Mouse (Mus musculus) CH12.LX (cell line): ENCODE measurements around the gene Gm4881. TPM values are rescaled to one million over a fixed set of nuclear protein-coding genes. Genes with fewer than 3 reads are reported as not detected.

Experiments
- DNase-seq: peaks from one replicate; pipeline ENCODE4 v3.0.0-alpha.2; 2013; ENCODE audit errors: extremely low read depth
- H3K27ac ChIP-seq: 2 replicates; pipeline ENCODE4 v1.5.1; 2012; ENCODE audit warnings: low read depth, mild to moderate bottlenecking, control low read depth, moderate library complexity; ENCODE audit not compliant: insufficient read depth
- H3K27me3 ChIP-seq: replicated peaks from 2 replicates; pipeline ENCODE3; 2012; ENCODE audit warnings: inconsistent platforms
- H3K36me3 ChIP-seq, 2 experiments: replicated peaks in 1 of 2; 2 replicates each; pipeline versions ENCODE3 to v1.6.1; 2012; ENCODE audit warnings: inconsistent platforms in 1 of 2, low read length in 1 of 2, mild to moderate bottlenecking in 1 of 2, mixed read lengths in 1 of 2, moderate library complexity in 1 of 2; ENCODE audit not compliant: control insufficient read depth in 1 of 2, insufficient read depth in 1 of 2
- H3K4me1 ChIP-seq, 2 experiments: 2 replicates each; pipeline ENCODE4 v1.6.1; 2012; ENCODE audit warnings: inconsistent platforms in 1 of 2, moderate library complexity in 1 of 2; ENCODE audit not compliant: insufficient read depth in 2 of 2, control insufficient read depth in 1 of 2
- H3K4me2 ChIP-seq: 2 replicates; pipeline ENCODE4 v1.6.1; 2012; ENCODE audit warnings: low read depth, mild to moderate bottlenecking, control low read depth; ENCODE audit not compliant: poor library complexity, insufficient read depth, severe bottlenecking
- H3K4me3 ChIP-seq, 3 experiments: fragments of 150-350 bp in 1 of 3; sonication (generic) in 1 of 3; replicated peaks in 1 of 3; 2 replicates each; pipeline versions ENCODE3 to v1.5.1; 2011 to 2012; ENCODE audit warnings: low read depth in 2 of 3, low read length in 2 of 3, mild to moderate bottlenecking in 2 of 3, moderate library complexity in 2 of 3, control low read depth in 1 of 3, improper control_type of control experiment in 1 of 3, inconsistent platforms in 1 of 3, mixed read lengths in 1 of 3; ENCODE audit not compliant: poor library complexity in 1 of 3
- H3K79me2 ChIP-seq: replicated peaks from 2 replicates; pipeline ENCODE4 v1.6.1; 2012; ENCODE audit warnings: mild to moderate bottlenecking, moderate library complexity; ENCODE audit not compliant: control insufficient read depth, poor library complexity, insufficient read depth, severe bottlenecking; ENCODE audit errors: extremely low read depth
- H3K9ac ChIP-seq: 2 replicates; pipeline ENCODE4 v1.6.1; 2012; ENCODE audit warnings: low read depth, mild to moderate bottlenecking, control low read depth, moderate library complexity; ENCODE audit not compliant: insufficient read depth
- H3K9me3 ChIP-seq: replicated peaks from 2 replicates; pipeline ENCODE3; 2012; ENCODE audit warnings: low read length, inconsistent platforms, mixed read lengths
- BHLHE40 ChIP-seq: IDR thresholded peaks from 2 replicates; pipeline ENCODE4 v1.6.1; 2011; ENCODE audit warnings: mild to moderate bottlenecking, low read depth, low read length, improper control_type of control experiment
- CHD1 ChIP-seq: IDR thresholded peaks from 2 replicates; pipeline ENCODE4 v1.6.1; 2012; ENCODE audit warnings: low read depth, low read length, improper control_type of control experiment, inconsistent platforms
- CHD2 ChIP-seq: IDR thresholded peaks from 2 replicates; pipeline ENCODE4 v1.6.1; 2011; ENCODE audit warnings: low read length, improper control_type of control experiment
- E2F4 ChIP-seq: IDR thresholded peaks from 2 replicates; pipeline ENCODE4 v1.6.1; 2011; ENCODE audit warnings: low read depth, low read length, improper control_type of control experiment; ENCODE audit not compliant: insufficient replicate concordance
- EP300 ChIP-seq: IDR thresholded peaks from 2 replicates; pipeline ENCODE4 v1.6.1; 2011; ENCODE audit warnings: low read length, improper control_type of control experiment
- ETS1 ChIP-seq: conservative IDR thresholded peaks from 2 replicates; pipeline ENCODE4 v1.6.1; 2012; ENCODE audit warnings: low read depth, mild to moderate bottlenecking, inconsistent platforms, low read length, improper control_type of control experiment, moderate library complexity
- HCFC1 ChIP-seq: IDR thresholded peaks from 2 replicates; pipeline ENCODE4 v1.6.1; 2012; ENCODE audit warnings: low read depth, mild to moderate bottlenecking, inconsistent platforms, low read length, improper control_type of control experiment
- IRF4 ChIP-seq: IDR thresholded peaks from 2 replicates; pipeline ENCODE4 v1.6.1; 2014; ENCODE audit warnings: low read depth, mild to moderate bottlenecking, inconsistent platforms, low read length, improper control_type of control experiment
- JUN ChIP-seq: IDR thresholded peaks from 2 replicates; pipeline ENCODE4 v1.6.1; 2011; ENCODE audit warnings: low read depth, mild to moderate bottlenecking, low read length, improper control_type of control experiment, moderate library complexity; ENCODE audit not compliant: insufficient read depth
- JUND ChIP-seq: conservative IDR thresholded peaks from 2 replicates; pipeline ENCODE4 v1.6.1; 2011; ENCODE audit warnings: low read depth, low read length, improper control_type of control experiment
- KAT2A ChIP-seq: IDR thresholded peaks from 2 replicates; pipeline ENCODE4 v1.6.1; 2012; ENCODE audit warnings: low read length, improper control_type of control experiment, inconsistent platforms; ENCODE audit not compliant: insufficient replicate concordance
- MAZ ChIP-seq: IDR thresholded peaks from 2 replicates; pipeline ENCODE4 v1.6.1; 2012; ENCODE audit warnings: low read depth, mild to moderate bottlenecking, inconsistent platforms, low read length, improper control_type of control experiment, moderate library complexity
- MYC ChIP-seq: IDR thresholded peaks from 2 replicates; pipeline ENCODE4 v1.6.1; 2011; ENCODE audit warnings: low read depth, mild to moderate bottlenecking, improper control_type of control experiment, low read length
- NELFE ChIP-seq: IDR thresholded peaks from 2 replicates; pipeline ENCODE4 v1.6.1; 2011; ENCODE audit warnings: low read depth, low read length, improper control_type of control experiment
- NRF1 ChIP-seq: IDR thresholded peaks from 2 replicates; pipeline ENCODE4 v1.6.1; 2014; ENCODE audit warnings: low read depth, mild to moderate bottlenecking, inconsistent platforms, low read length, improper control_type of control experiment, moderate library complexity
- POLR2A ChIP-seq: IDR thresholded peaks from 2 replicates; pipeline ENCODE4 v1.6.1; 2011; ENCODE audit warnings: low read depth, mild to moderate bottlenecking, improper control_type of control experiment, low read length
- SIN3A ChIP-seq: IDR thresholded peaks from 2 replicates; pipeline ENCODE4 v1.6.1; 2012; ENCODE audit warnings: low read length, improper control_type of control experiment, inconsistent platforms
- SMC3 ChIP-seq: IDR thresholded peaks from 2 replicates; pipeline ENCODE4 v1.6.1; 2011; ENCODE audit warnings: low read depth, low read length, improper control_type of control experiment
- ZC3H11A ChIP-seq: IDR thresholded peaks from 2 replicates; pipeline ENCODE4 v1.6.1; 2012; ENCODE audit warnings: low read depth, mild to moderate bottlenecking, inconsistent platforms, low read length, improper control_type of control experiment
- ZNF384 ChIP-seq: IDR thresholded peaks from 2 replicates; pipeline ENCODE4 v1.6.1; 2012; ENCODE audit warnings: low read depth, low read length, improper control_type of control experiment, inconsistent platforms
- dilution Hi-C: fragments of 300-500 bp; cut with MboI; formaldehyde crosslinking; loops from 2 replicates; pipeline ENCODE4 v1.14.3; 2020; ENCODE audit warnings: low sequenced_read_pairs; ENCODE audit not compliant: extremely low pct_unique_long_range_greater_than_20kb, extremely low pct_ligation_motif_present
- in situ Hi-C: fragments of 300-500 bp; cut with MboI; formaldehyde crosslinking; loops from 3 replicates; pipeline ENCODE4 v1.14.3; 2019; ENCODE audit warnings: low sequenced_read_pairs, low pct_ligation_motif_present, low pct_unique_long_range_greater_than_20kb, mixed read lengths
- polyA plus RNA-seq: library from polyadenylated mRNA; unstranded; fragments of >175 nt; gene quantifications from 2 replicates; pipeline ENCODE4 v1.2.1, GENCODE M21; 2012; ENCODE audit warnings: low read depth; ENCODE audit not compliant: insufficient read length
- total RNA-seq, 2 experiments: library from RNA; depleted of rRNA; stranded (reverse); fragments of 300-350 nt in 1 of 2; fragments of >200 nt in 1 of 2; gene quantifications; 2 replicates each; pipeline ENCODE4 v1.2.3; 2012 to 2014

Gm4881 gene
- total and polyA plus RNA-seq, 3 experiments, result not detected

DNA sequence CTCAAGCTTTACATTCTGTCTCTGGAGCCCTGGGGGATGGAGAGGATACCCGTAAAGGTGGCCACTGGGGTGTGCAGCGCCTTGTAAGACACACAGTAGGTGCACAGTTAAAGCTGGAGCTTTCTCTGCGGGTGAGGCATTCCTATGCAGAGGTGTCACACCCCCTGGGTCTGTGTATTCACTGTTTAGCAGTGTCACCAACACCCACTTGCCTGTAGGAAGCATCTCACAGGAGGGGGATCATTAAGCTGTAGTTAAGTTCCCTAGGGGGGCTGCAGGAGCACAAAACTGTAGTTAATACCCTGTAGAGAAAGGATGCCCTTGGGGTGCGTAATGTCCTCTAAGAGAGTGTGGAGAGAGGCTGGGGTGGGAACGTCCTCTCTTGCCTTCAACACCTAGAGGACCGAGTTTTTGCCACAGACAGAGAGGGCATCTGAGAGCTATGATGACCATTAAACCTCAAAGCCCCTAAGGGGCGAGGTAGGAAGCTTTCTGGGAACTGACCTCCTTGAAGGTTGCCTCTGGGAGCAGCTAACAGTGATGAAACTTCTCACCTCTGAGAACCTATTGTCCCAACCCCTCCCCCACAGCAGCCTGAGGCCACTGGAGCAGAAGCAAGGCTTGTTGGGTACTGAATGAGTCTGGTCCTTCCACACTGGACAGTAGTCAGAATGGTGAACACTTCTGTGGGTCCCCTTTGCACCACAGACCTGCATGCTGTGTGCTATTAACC, 3.2 kb upstream of the Gm4881 start:
- peaks cover 6% of the 10 kb centered on the region for H3K9me3 ChIP-seq
- dilution Hi-C loops, result no loop called here
- H3K4me2 ChIP-seq, result no peak overlapping the region
- no peak for TF ChIP-seq JUND
- TF ChIP-seq BHLHE40, result no peak
- TF ChIP-seq JUN, result no peak
- no peak for TF ChIP-seq SIN3A
- no peak for TF ChIP-seq NRF1
- no peak for TF ChIP-seq E2F4
- TF ChIP-seq, all 38 proteins: peak for 0
- in situ Hi-C loops, result no loop called here
- H3K27ac ChIP-seq, result no peak overlapping the region
- peaks cover 92% of the 10 kb centered on the region for H3K27me3 ChIP-seq
- no peaks in the 10 kb centered on the region for H3K79me2 ChIP-seq
- H3K4me3 ChIP-seq, result no peak overlapping the region
- no peaks in the 10 kb centered on the region for H3K36me3 ChIP-seq
- no peak for DNase-seq
- no peak overlapping the region for H3K9ac ChIP-seq
- peaks cover 5 to 8% of the 10 kb centered on the region in 2 experiments; a peak in 3 of 4 replicates for H3K4me1 ChIP-seq

DNA sequence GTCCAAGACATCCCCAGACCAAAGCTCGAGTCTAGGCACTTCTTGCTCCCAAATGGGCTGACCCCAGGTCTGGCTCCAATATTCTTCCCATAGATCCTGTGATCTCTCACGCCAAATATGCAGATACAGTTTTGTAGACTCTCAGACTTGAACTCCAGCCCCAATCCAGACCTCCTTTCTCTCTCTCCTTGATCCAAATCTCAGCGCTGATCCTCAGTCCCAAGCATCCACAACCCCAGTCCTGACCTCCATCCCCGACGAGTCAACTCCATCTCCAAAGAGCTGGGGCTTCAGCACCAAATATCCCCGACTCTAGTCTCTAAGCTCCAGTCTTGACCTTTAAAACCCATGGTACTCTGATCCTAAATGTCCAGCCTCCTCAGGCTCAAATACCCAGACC, 653 bp downstream of the Gm4881 start:
- in situ Hi-C loops (no loop called here), dilution Hi-C loops (no loop called here)
- no peaks in the 10 kb centered on the region for H3K36me3 ChIP-seq
- H3K4me3 ChIP-seq, result no peak overlapping the region
- peaks cover under 1% of the 10 kb centered on the region for H3K9me3 ChIP-seq
- peaks cover 94% of the 10 kb centered on the region for H3K27me3 ChIP-seq
- no peak overlapping the region for H3K27ac ChIP-seq
- H3K4me1 ChIP-seq, result peaks cover 4 to 5% of the 10 kb centered on the region in 2 experiments; a peak in 3 of 4 replicates
- no peak for TF ChIP-seq POLR2A
- TF ChIP-seq ZNF384, result no peak
- TF ChIP-seq ZC3H11A, result no peak
- TF ChIP-seq KAT2A, result no peak
- TF ChIP-seq NRF1, result no peak
- no peak for TF ChIP-seq ETS1
- TF ChIP-seq MYC, result no peak
- TF ChIP-seq HCFC1, result no peak
- no peak for DNase-seq
- H3K9ac ChIP-seq, result no peak overlapping the region
- no peak overlapping the region for H3K4me2 ChIP-seq
- no peaks in the 10 kb centered on the region for H3K79me2 ChIP-seq

GRCm38 (mm10) chr7:24931651-24932050, 12.6 kb downstream of the Gm4881 start:
- H3K9me3 ChIP-seq, result no peaks in the 10 kb centered on the region
- in situ Hi-C loops, result no loop called here
- H3K79me2 ChIP-seq, result no peaks in the 10 kb centered on the region
- DNase-seq, result no peak
- peaks cover 13 to 29% of the 10 kb centered on the region in 2 experiments for H3K36me3 ChIP-seq
- dilution Hi-C loops, result no loop called here
- TF ChIP-seq CHD1 (no peak), MAZ (no peak), MYC (no peak), BHLHE40 (no peak), NELFE (no peak), EP300 (no peak), SMC3 (no peak), CHD2 (no peak), IRF4 (no peak), SIN3A (no peak)
- H3K4me2 ChIP-seq, result no peak overlapping the region
- H3K9ac ChIP-seq, result no peak overlapping the region
- H3K4me1 ChIP-seq, result peaks cover 2 to 3% of the 10 kb centered on the region in 2 experiments; a peak in 1 of 4 replicates
- peaks cover 9% of the 10 kb centered on the region for H3K27me3 ChIP-seq
- no peak overlapping the region for H3K4me3 ChIP-seq
- no peak overlapping the region for H3K27ac ChIP-seq
